Mouse (Mus musculus) embryonic facial prominence, embryonic 15.5 days (tissue): ENCODE data around the gene Dstn. TPM values are rescaled to one million over a fixed set of nuclear protein-coding genes. Genes with fewer than 3 reads are reported as not detected.

Experiments used
- ATAC-seq: fragments of 200-750 bp; cut with Nextera tagmentation; 2 replicates; pipeline ENCODE4 v1.8.0; 2017; ENCODE audit warnings: low read depth, moderate TSS enrichment; ENCODE audit not compliant: insufficient number of reproducible peaks, low FRiP score, low TSS enrichment
- H3K27ac ChIP-seq: fragments of 300-500 bp; sonication (generic); replicated peaks from 2 replicates; pipeline ENCODE4 v1.5.1; 2015; ENCODE audit warnings: mild to moderate bottlenecking, inconsistent platforms
- H3K27me3 ChIP-seq: fragments of 300-500 bp; sonication (generic); 2 replicates; pipeline ENCODE4 v1.6.1; 2015; ENCODE audit warnings: inconsistent platforms
- H3K36me3 ChIP-seq: fragments of 300-500 bp; sonication (generic); 2 replicates; pipeline ENCODE4 v1.6.1; 2015; ENCODE audit warnings: mild to moderate bottlenecking, inconsistent platforms
- H3K4me1 ChIP-seq: fragments of 300-500 bp; sonication (generic); 2 replicates; pipeline ENCODE4 v1.6.1; 2015; ENCODE audit warnings: inconsistent platforms
- H3K4me2 ChIP-seq: fragments of 300-500 bp; sonication (generic); replicated peaks from 2 replicates; pipeline ENCODE4 v1.6.1; 2015; ENCODE audit warnings: mild to moderate bottlenecking, inconsistent platforms
- H3K4me3 ChIP-seq: fragments of 300-500 bp; sonication (generic); replicated peaks from 2 replicates; pipeline ENCODE4 v1.5.1; 2015; ENCODE audit warnings: mild to moderate bottlenecking, inconsistent platforms
- H3K9ac ChIP-seq: fragments of 300-500 bp; sonication (generic); 2 replicates; pipeline ENCODE4 v1.6.1; 2015; ENCODE audit warnings: inconsistent platforms
- H3K9me3 ChIP-seq: fragments of 300-500 bp; sonication (generic); replicated peaks from 2 replicates; pipeline ENCODE4 v1.6.1; 2016; ENCODE audit warnings: inconsistent platforms
- WGBS: fragments of 180-500 bp; shearing (Covaris S2); methylation state at CpG from one replicate; pipeline ENCODE4 v1.1.7; 2015; 5-methylcytosine and 5-hydroxymethylcytosine counted together
- polyA plus RNA-seq: library from polyadenylated mRNA; unstranded; fragments of >200 nt; fragmentation: Nextera tagmentation; extraction: Ambion mirVana; gene quantifications from 2 replicates; pipeline ENCODE4 v1.2.1, GENCODE M21; 2015

Gene Dstn
- polyA plus RNA-seq, 1 experiment from 2014 or later = 440 TPM

DNA sequence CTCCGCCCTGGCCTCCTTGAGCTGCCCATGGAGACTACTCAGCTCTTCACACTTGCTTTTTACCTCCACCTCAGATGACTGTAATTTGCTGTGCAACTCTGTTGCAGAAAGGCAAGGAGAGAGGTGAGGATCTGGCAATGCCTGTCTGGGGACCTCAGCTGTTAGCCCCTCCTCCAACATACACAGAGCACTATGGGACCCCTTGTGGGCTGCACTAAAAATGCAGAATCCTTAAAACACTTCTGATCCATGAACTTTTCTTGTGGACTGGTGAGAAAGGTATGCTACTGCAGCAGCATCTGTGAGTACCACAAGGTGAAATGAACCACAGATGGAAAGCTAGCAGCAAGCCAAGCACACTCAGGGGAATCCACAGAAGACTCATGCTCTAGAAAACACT, 48.2 kb downstream of the Dstn start:
- Histone ChIP-seq H3K36me3 (peaks cover 82% of the 10 kb centered on the region), H3K9me3 (no peaks in the 10 kb centered on the region; the same call in 1 of the 2 replicates)
- 100% methylated on average over 1 of the region's 1 CpGs for whole genome bisulfite sequencing

GRCm38 (mm10) chr2:143969260-143969659, 54.1 kb downstream of the Dstn start:
- WGBS = 83% methylated on average over 7 of the region's 7 CpGs
- no peaks in the 10 kb centered on the region for H3K27me3 ChIP-seq
- no peak overlapping the region for H3K4me2 ChIP-seq
- H3K4me3 ChIP-seq = no peak overlapping the region
- no peak overlapping the region for H3K27ac ChIP-seq
- H3K36me3 ChIP-seq = peaks cover 97% of the 10 kb centered on the region
- no peak overlapping the region for H3K9ac ChIP-seq
- no peaks in the 10 kb centered on the region for H3K9me3 ChIP-seq
- H3K4me1 ChIP-seq = no peaks in the 10 kb centered on the region
- ATAC-seq = no peak

More for the DNA sequence above, 48.2 kb downstream of the Dstn start:
- ATAC-seq = no peak
- no peak overlapping the region for H3K9ac ChIP-seq
- H3K27ac ChIP-seq = no peak overlapping the region
- H3K4me1 ChIP-seq = no peaks in the 10 kb centered on the region
- H3K27me3 ChIP-seq = no peaks in the 10 kb centered on the region
- H3K4me3 ChIP-seq = no peak overlapping the region
- H3K4me2 ChIP-seq = no peak overlapping the region

GRCm38 (mm10) chr2:143970841-143971240, 55.7 kb downstream of the Dstn start:
- Histone ChIP-seq H3K4me3 (no peak overlapping the region), H3K4me1 (no peaks in the 10 kb centered on the region), H3K27me3 (no peaks in the 10 kb centered on the region), H3K9ac (no peak overlapping the region), H3K4me2 (no peak overlapping the region), H3K27ac (no peak overlapping the region), H3K9me3 (no peaks in the 10 kb centered on the region), H3K36me3 (peaks cover 89% of the 10 kb centered on the region)
- ATAC-seq = no peak
- 87% methylated on average over 2 of the region's 2 CpGs for WGBS

DNA sequence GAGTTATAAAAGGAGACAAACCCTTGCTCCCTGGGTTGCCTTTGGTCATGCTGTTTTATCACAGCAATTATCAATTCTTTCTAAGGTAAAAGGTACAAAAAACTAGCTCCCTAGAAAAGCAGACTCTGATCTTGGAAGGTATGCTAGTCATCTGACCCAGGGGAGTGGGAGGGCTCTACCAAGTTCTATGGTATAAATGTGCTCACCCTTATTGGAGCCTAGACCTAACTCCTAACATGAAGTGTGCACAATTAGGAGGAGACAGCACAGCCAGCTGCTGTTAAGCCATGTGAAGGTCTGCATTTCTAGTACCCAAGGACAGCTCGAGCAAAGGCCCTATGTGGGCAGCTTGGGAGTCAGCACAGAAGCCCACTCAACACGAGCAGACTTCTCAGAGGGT, 56.8 kb downstream of the Dstn start:
- Histone ChIP-seq H3K27ac (no peak overlapping the region), H3K27me3 (no peaks in the 10 kb centered on the region), H3K4me3 (no peak overlapping the region), H3K4me2 (no peak overlapping the region), H3K9me3 (no peaks in the 10 kb centered on the region), H3K9ac (no peak overlapping the region), H3K36me3 (peaks cover 80% of the 10 kb centered on the region), H3K4me1 (no peaks in the 10 kb centered on the region)
- WGBS = 81% methylated on average over 2 of the region's 2 CpGs
- ATAC-seq = no peak

- ATAC-seq = no peak
- no peak overlapping the region for H3K4me2 ChIP-seq
- H3K4me3 ChIP-seq = no peak overlapping the region
- H3K27me3 ChIP-seq = no peaks in the 10 kb centered on the region
- H3K9me3 ChIP-seq = no peaks in the 10 kb centered on the region
- no peak overlapping the region for H3K27ac ChIP-seq
- H3K36me3 ChIP-seq = peaks cover 68% of the 10 kb centered on the region
- 93% methylated on average over 7 of the region's 7 CpGs for WGBS
- no peaks in the 10 kb centered on the region for H3K4me1 ChIP-seq
- no peak overlapping the region for H3K9ac ChIP-seq
Measured at GRCm38 (mm10) chr2:143973161-143973560, 58.0 kb downstream of the Dstn start.

DNA sequence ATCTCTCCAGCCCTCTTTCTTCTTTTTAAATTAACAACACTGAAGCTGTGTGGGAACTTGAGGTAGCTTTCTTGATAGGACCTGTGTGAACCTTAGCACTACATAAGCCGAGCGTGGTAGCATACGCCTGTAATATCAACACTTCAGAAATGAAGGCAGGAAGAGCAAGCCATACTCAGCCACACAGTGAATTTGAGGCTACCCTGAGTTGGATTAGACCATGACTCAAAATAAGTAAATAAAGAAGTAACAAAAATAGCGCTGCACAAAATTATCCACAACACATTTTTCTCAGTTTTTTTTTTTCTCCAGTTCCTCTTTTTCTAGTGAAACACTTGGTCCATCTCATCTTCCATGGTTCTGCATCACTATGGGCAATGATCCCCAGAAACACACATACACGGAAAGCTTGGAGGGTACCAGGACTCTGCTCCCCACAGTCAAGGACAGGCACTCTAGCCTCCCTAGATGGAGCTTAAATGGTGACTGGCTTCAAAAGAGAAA, 60.1 kb downstream of the Dstn start:
- H3K27ac ChIP-seq = no peak overlapping the region
- no peak for ATAC-seq
- H3K4me2 ChIP-seq = no peak overlapping the region
- H3K27me3 ChIP-seq = no peaks in the 10 kb centered on the region
- H3K9ac ChIP-seq = no peak overlapping the region
- peaks cover 51% of the 10 kb centered on the region for H3K36me3 ChIP-seq
- no peaks in the 10 kb centered on the region for H3K4me1 ChIP-seq
- H3K9me3 ChIP-seq = no peaks in the 10 kb centered on the region
- WGBS = 94% methylated on average over 5 of the region's 5 CpGs
- no peak overlapping the region for H3K4me3 ChIP-seq

DNA sequence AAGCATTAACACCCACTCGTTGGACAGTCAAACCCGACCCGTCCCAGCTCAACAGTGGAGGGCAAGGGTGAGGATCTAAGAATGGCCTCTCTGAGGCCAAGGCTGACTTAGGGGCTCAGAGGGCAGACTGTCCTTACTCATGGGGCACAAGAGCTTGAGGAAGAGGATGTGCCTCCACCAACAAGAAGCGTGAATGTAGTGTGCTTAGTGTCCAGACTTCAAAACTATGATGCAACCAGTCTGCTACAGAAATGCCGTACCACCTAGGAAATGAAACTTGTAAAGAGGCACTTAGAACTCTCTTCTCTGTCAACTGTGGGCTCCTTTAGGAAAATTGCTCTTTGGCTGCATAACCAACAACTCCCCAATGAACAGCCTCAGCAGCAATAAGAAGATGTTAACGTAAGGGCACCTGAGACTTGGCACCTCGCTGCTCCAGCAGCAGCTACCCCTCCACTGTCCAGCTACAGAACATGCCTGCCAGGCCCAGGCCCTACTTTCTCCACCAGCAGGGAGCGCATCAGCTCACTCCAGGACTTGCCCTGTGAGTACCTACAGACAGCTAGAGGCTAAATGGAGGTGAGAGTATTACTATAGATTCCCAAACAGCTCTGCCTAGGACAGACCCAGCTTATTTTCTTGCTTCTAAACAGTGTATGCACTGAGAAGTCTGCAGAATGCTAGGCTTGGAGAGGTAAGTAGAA, 63.5 kb downstream of the Dstn start:
- 89% methylated on average over 8 of the region's 8 CpGs for WGBS
- Histone ChIP-seq H3K4me2 (no peak overlapping the region), H3K36me3 (peaks cover 27% of the 10 kb centered on the region), H3K4me3 (no peak overlapping the region), H3K27ac (no peak overlapping the region), H3K9ac (no peak overlapping the region), H3K9me3 (no peaks in the 10 kb centered on the region), H3K27me3 (no peaks in the 10 kb centered on the region), H3K4me1 (peaks cover 4% of the 10 kb centered on the region; the same call in 1 of the 2 replicates)
- no peak for ATAC-seq

- peaks cover 30% of the 10 kb centered on the region for H3K36me3 ChIP-seq
- H3K4me1 ChIP-seq = peaks cover 4% of the 10 kb centered on the region; the same call in 1 of the 2 replicates
- H3K9ac ChIP-seq = no peak overlapping the region
- H3K4me2 ChIP-seq = no peak overlapping the region
- no peak overlapping the region for H3K27ac ChIP-seq
- ATAC-seq = peak; percentile 52; the same call in 1 of the 2 replicates
- WGBS = 39% methylated on average over 6 of the region's 6 CpGs
- no peak overlapping the region for H3K4me3 ChIP-seq
- no peaks in the 10 kb centered on the region for H3K9me3 ChIP-seq
- no peaks in the 10 kb centered on the region for H3K27me3 ChIP-seq
Measured at GRCm38 (mm10) chr2:143980781-143981398, 65.8 kb downstream of the Dstn start.

GRCm38 (mm10) chr2:143982152-143982551, 67.0 kb downstream of the Dstn start:
- H3K4me1 ChIP-seq = peaks cover 4% of the 10 kb centered on the region; the same call in 1 of the 2 replicates
- no peaks in the 10 kb centered on the region for H3K27me3 ChIP-seq
- no peak overlapping the region for H3K4me3 ChIP-seq
- no peak for ATAC-seq
- H3K9ac ChIP-seq = no peak overlapping the region
- H3K4me2 ChIP-seq = no peak overlapping the region
- peaks cover 31% of the 10 kb centered on the region for H3K36me3 ChIP-seq
- H3K9me3 ChIP-seq = no peaks in the 10 kb centered on the region
- WGBS = 80% methylated on average over 4 of the region's 4 CpGs
- no peak overlapping the region for H3K27ac ChIP-seq

DNA sequence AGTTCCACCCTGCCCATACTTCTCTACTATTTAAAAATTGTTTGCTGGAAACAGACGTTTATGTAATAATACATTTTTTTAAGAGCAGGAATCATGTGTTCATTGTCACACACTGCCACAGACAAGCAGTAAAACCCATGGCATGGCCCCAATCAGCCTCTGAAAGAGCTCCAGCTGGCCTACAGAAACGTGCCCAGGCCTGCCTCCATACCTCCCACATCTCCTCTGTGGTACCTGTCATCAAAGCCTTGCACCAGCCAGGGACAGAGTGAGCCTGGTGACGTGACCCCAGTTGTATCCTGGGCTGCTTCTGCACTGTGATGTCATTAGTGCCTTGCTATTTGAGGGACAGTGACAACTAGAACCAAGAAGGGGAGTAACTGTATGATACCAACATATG, 67.8 kb downstream of the Dstn start:
- Histone ChIP-seq H3K9ac (no peak overlapping the region), H3K4me2 (no peak overlapping the region), H3K27me3 (no peaks in the 10 kb centered on the region), H3K27ac (no peak overlapping the region), H3K36me3 (peaks cover 31% of the 10 kb centered on the region), H3K4me3 (no peak overlapping the region), H3K9me3 (no peaks in the 10 kb centered on the region), H3K4me1 (peaks cover 4% of the 10 kb centered on the region; the same call in 1 of the 2 replicates)
- no peak for ATAC-seq
- WGBS = 38% methylated on average over 3 of the region's 3 CpGs

DNA sequence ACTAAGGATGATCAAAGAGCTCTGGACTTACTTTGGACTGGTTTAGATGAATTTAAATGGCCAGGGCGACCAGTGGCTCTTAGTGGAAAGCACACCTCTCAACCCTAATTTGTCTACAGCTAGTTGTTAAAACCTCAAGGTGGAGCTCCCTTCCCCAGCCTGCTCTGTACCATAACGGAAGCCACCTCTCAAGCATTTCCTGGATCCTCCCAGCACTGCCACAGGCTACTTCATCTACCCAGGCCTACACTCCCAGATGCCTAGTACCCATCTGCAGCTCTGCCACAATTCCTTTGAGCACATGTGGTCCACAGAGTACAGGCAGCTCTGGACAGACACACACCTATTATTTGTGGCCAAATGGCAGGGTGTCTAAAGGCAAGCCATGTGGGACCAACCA, 68.4 kb downstream of the Dstn start:
- no peak overlapping the region for H3K9ac ChIP-seq
- H3K4me1 ChIP-seq = peaks cover 4% of the 10 kb centered on the region; the same call in 1 of the 2 replicates
- H3K9me3 ChIP-seq = no peaks in the 10 kb centered on the region
- ATAC-seq = no peak
- no peak overlapping the region for H3K4me2 ChIP-seq
- H3K27ac ChIP-seq = no peak overlapping the region
- peaks cover 36% of the 10 kb centered on the region for H3K36me3 ChIP-seq
- H3K27me3 ChIP-seq = no peaks in the 10 kb centered on the region
- no peak overlapping the region for H3K4me3 ChIP-seq
- 52% methylated on average over 2 of the region's 2 CpGs for WGBS
